Mouse (Mus musculus) small intestine, adult 2 months (tissue): ENCODE data around the gene Clec3a. TPM values are rescaled to one million over a fixed set of nuclear protein-coding genes. Genes with fewer than 3 reads are reported as not detected.

Experiments
- H3K27ac ChIP-seq: fragments of 200-500 bp; 2 replicates; pipeline ENCODE4 v1.5.1; 2012; ENCODE audit warnings: low read depth, low read length, control low read depth, inconsistent platforms; ENCODE audit not compliant: insufficient read depth
- H3K27me3 ChIP-seq: fragments of 200-500 bp; 2 replicates; pipeline ENCODE4 v1.6.1; 2012; ENCODE audit warnings: mild to moderate bottlenecking, moderate library complexity, low read length, inconsistent platforms; ENCODE audit not compliant: control insufficient read depth, insufficient read depth
- H3K36me3 ChIP-seq: fragments of 200-500 bp; 2 replicates; pipeline ENCODE4 v1.6.1; 2012; ENCODE audit warnings: mild to moderate bottlenecking, low read length, control low read depth, inconsistent platforms; ENCODE audit not compliant: control insufficient read depth, insufficient read depth
- H3K4me1 ChIP-seq: fragments of 200-500 bp; 2 replicates; pipeline ENCODE4 v1.6.1; 2012; ENCODE audit warnings: low read length, inconsistent platforms, mixed read lengths; ENCODE audit not compliant: control insufficient read depth, insufficient read depth, insufficient read length
- H3K4me3 ChIP-seq: fragments of 200-500 bp; 2 replicates; pipeline ENCODE4 v1.5.1; 2012; ENCODE audit warnings: low read depth, mild to moderate bottlenecking, control low read depth, inconsistent platforms, low read length, moderate library complexity
- CTCF ChIP-seq: fragments of 200-500 bp; IDR thresholded peaks from 2 replicates; pipeline ENCODE4 v1.5.1; 2012; ENCODE audit warnings: low read depth, mild to moderate bottlenecking, control low read depth, inconsistent platforms, low read length, moderate library complexity, mixed read lengths; ENCODE audit not compliant: insufficient replicate concordance, insufficient read length; ENCODE audit errors: extremely low read depth
- POLR2A ChIP-seq: fragments of 200-500 bp; IDR thresholded peaks from 2 replicates; pipeline ENCODE4 v1.6.1; 2012; ENCODE audit warnings: low read depth, mild to moderate bottlenecking, control low read depth, inconsistent platforms, low read length, moderate library complexity
- WGBS: fragments of 180-500 bp; shearing (Covaris S2); methylation state at CpG from one replicate; pipeline ENCODE4 v1.1.7; 2018; 5-methylcytosine and 5-hydroxymethylcytosine counted together
- polyA plus RNA-seq: library from polyadenylated mRNA; depleted of rRNA; stranded (reverse); fragments of >200 nt; gene quantifications from 2 replicates; pipeline ENCODE4 v1.2.3, GENCODE M21; 2012

Clec3a gene
- polyA plus RNA-seq, 1 experiment = not detected

DNA sequence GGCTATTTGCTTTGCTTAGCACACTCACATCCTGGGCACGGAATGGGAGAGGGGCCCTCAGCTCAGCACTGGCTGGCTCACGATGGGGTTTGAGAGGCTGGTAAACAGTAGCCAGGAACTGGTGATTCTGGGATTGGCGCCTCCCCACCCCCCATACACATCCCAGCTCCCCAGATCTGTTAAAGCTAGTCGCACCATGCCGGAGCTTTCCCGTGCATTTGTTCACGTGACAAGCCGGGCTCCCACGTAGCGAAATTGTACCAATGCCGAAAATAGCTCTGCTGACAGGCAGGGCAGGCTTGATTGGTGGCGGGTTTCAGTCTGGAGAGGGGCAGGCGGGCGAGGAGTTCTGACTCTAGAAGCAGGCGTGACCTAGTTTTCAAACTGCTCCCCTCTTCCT lies 38.1 kb downstream of the Clec3a start:
- no peak overlapping the region for H3K4me3 ChIP-seq
- no peaks in the 10 kb centered on the region for H3K4me1 ChIP-seq
- H3K27me3 ChIP-seq = no peaks in the 10 kb centered on the region
- H3K36me3 ChIP-seq = 0 out of 2 replicates have a peak, but pooled peaks cover 2% of the 10 kb centered on the region
- no peak overlapping the region for H3K27ac ChIP-seq
- 83% methylated on average over 15 of the region's 15 CpGs for WGBS
- TF ChIP-seq CTCF (no peak), POLR2A (no peak)

DNA sequence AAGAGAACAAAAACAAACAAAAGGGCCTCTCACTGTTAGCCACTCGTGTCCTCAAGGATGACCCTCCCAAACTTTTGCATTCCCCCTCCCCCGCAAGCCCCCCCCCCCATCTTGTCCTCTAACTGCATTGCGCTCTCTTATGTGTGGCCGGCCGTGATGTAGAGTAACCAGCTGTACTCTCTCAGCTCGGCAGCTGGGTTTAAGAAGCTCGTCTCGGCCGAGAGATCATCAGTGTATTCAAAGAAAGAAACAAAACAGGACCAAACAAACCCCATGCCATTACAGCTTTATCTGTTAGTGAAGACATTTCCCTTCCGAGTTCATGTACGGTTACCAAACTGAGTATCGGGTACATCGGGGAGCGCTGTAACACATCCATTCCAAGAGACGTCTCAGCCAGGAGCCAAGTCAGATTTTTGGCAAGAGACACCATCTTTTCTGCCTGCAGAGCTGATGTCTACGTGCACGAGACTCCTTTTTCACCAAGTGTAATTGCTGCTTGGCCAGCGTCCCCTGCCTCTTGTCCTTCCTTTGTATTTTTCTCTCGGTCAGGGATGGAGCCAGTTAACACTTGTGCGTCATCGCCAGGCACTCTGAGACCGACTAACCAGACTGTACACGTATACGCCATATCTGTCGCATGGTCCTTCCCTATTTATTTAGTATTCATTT lies 40.4 kb downstream of the Clec3a start:
- H3K4me1 ChIP-seq = no peaks in the 10 kb centered on the region
- 78% methylated on average over 25 of the region's 25 CpGs for WGBS
- no peaks in the 10 kb centered on the region for H3K27me3 ChIP-seq
- H3K27ac ChIP-seq = 0 out of 2 replicates have a peak overlapping the region, but pooled peaks have one; percentile 6
- TF ChIP-seq CTCF (no peak), POLR2A (no peak)
- no peaks in the 10 kb centered on the region for H3K36me3 ChIP-seq
- peak overlapping the region; percentile 13; the same call in 1 of the 2 replicates for H3K4me3 ChIP-seq

DNA sequence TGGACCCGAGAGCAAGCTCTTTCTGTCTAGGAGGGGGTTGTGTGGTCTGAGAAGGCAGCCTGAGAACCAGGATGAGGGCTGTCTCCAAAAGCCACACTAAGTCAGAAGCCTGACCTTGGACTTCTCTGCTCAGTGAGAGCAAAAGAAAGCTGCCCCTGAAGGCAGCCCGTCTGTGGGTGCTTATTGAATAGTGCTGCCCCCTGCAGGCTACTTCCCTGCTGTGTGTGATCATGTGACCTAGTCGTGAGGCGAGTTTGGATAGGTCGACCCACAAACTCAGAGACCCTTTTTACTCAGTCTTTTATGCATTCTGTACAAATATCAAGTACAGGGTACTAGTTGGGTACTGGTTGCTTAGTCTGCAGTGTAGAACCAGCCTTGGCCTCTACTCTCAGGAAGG lies 42.7 kb downstream of the Clec3a start:
- peak; percentile 40; the same call in 1 of the 2 replicates for TF ChIP-seq CTCF
- TF ChIP-seq POLR2A = no peak
- Histone ChIP-seq H3K4me1 (no peaks in the 10 kb centered on the region), H3K27ac (no peak overlapping the region), H3K36me3 (no peaks in the 10 kb centered on the region), H3K27me3 (no peaks in the 10 kb centered on the region), H3K4me3 (no peak overlapping the region)
- 77% methylated on average over 5 of the region's 5 CpGs for WGBS

DNA sequence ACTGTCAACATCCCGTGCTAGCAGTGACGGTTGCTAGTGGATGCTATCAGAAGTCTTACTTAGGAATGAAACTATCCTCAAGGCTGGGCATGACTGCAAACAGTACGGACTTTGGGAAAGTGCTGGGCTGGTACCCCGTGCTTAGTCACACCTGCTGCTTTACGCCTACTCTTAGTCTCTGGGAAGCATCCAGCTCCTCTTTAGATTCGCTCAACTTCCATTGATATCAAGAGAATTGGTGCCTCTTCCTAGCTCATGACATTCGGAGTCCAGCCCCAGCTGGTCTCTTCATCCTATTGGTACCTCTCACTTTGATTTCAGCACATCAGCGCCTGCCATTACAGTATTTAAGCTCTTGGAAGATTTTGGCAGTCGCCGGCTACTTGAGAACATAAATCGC lies 44.7 kb downstream of the Clec3a start:
- H3K4me3 ChIP-seq = no peak overlapping the region
- no peaks in the 10 kb centered on the region for H3K36me3 ChIP-seq
- no peak overlapping the region for H3K27ac ChIP-seq
- TF ChIP-seq POLR2A (no peak), CTCF (no peak)
- no peaks in the 10 kb centered on the region for H3K4me1 ChIP-seq
- 90% methylated on average over 11 of the region's 11 CpGs for WGBS
- no peaks in the 10 kb centered on the region for H3K27me3 ChIP-seq

DNA sequence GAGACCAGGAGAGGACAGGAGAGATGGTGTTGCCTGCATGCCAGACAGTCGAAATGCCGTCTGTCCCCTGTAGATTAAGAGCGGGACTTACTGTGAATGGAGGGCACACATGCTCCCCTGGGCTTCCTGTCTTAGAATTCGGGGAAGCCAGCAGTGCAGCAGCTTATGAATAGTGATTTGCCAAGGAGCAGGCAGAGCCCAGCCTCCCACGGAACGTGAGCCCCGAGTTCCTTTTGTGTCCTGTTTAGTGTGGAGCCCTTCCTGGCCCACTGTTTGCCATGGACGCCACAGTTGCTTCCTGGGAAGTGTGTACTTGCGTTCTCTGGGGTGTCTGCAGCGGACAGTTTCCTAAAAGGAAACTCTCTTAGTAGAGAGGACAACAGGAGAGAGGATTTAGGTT lies 45.4 kb downstream of the Clec3a start:
- no peak overlapping the region for H3K27ac ChIP-seq
- no peaks in the 10 kb centered on the region for H3K36me3 ChIP-seq
- 84% methylated on average over 10 of the region's 10 CpGs for WGBS
- no peak overlapping the region for H3K4me3 ChIP-seq
- H3K27me3 ChIP-seq = no peaks in the 10 kb centered on the region
- TF ChIP-seq POLR2A = no peak
- no peak for TF ChIP-seq CTCF
- no peaks in the 10 kb centered on the region for H3K4me1 ChIP-seq

DNA sequence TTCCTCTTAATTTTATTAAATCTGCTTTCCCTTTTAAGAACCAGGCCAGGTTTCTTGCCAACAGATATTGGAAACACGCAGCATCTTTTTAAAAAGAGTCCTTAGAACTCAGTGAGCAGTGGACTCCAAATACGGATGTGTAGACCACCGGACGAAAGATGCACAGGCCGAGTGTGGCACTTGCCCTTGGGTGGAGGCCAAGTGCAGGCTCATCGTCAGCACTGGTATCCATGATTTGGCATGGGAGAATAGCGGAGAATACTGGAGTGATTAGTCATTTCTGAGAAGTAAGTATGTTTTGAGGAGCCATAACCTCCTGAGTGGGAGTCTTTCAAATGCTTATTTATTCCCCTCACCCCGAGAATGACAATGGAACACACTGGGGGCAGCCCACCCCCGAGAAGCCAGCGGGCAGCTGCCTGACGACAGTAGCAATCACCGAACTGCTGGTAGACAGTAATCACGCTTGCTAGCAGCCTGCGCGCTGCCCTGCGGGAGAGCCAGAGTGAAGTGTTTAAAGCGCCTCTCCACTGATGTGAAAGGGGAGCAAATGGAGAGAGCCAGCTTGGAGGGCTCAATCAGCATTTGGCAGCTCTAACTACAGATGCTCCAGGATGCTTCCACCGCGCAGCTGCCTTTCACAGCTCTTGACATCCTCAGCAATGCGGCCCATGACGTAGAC lies 50.8 kb downstream of the Clec3a start:
- no peaks in the 10 kb centered on the region for H3K4me1 ChIP-seq
- H3K27me3 ChIP-seq = no peaks in the 10 kb centered on the region
- 88% methylated on average over 21 of the region's 21 CpGs for WGBS
- no peak overlapping the region for H3K4me3 ChIP-seq
- no peaks in the 10 kb centered on the region; the same call in 1 of the 2 replicates for H3K36me3 ChIP-seq
- H3K27ac ChIP-seq = no peak overlapping the region
- no peak for TF ChIP-seq POLR2A
- no peak for TF ChIP-seq CTCF

DNA sequence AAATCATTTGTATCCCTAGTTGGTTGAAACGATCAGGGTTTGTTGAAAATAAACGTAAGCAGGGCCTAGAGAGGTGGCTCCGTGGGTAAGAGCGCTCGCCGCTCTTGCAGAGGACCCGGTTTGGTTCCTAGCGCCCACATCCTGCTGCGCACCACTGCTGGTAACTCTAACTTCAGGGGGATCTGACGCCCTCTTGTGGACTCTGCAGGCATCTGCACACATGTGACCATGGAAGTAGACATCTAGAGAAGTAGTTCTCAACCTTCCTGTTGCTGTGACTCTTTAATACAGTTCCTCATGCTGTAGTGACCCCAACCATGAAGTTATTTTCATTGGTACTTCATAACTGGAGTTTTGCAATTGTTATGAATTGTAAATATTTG lies 51.3 kb downstream of the Clec3a start:
- no peak overlapping the region for H3K27ac ChIP-seq
- TF ChIP-seq POLR2A (no peak), CTCF (no peak)
- WGBS = 89% methylated on average over 10 of the region's 10 CpGs
- H3K4me3 ChIP-seq = no peak overlapping the region
- no peaks in the 10 kb centered on the region for H3K4me1 ChIP-seq
- H3K27me3 ChIP-seq = no peaks in the 10 kb centered on the region
- no peaks in the 10 kb centered on the region; the same call in 1 of the 2 replicates for H3K36me3 ChIP-seq
